Mouse (Mus musculus) spleen, adult 18-20 months (tissue): Measurements from ENCODE around the gene Sult5a1.

Source experiments
- DNase-seq, 2 experiments: peaks; one replicate each; pipeline ENCODE4 v3.0.0; 2022; ENCODE audit warnings: mixed read lengths in 2 of 2

The Sult5a1 gene

GRCm38 (mm10) chr8:123097786-123098584, 60.1 kb downstream of the Sult5a1 start:
- DNase-seq = peak in 1 of 2 experiments; percentile 25

- no peak for DNase-seq
Observed at GRCm38 (mm10) chr8:123097216-123097615, 60.9 kb downstream of the Sult5a1 start.
